Mouse (Mus musculus): Measurements from ENCODE around the gene Lrp6.

- no peak for TF ChIP-seq EP300 (IDR thresholded peaks at IDR 0.05; ENCODE audit: insufficient read depth, low read depth, low read length)
- no peak for TF ChIP-seq POLR2A (IDR thresholded peaks at IDR 0.05; ENCODE audit: insufficient read depth, low read depth, low read length)
- no peak for TF ChIP-seq CTCF (IDR thresholded peaks at IDR 0.05)
Measured at GRCm38 (mm10) chr6:134449958-134450357, 116.8 kb downstream of the Lrp6 start.
